Mouse (Mus musculus) B cell, adult 2 months (primary cell): ENCODE measurements around the gene Itgb1bp1.
A peak's percentile ranks its signal among the peaks of the same experiment; 100 is the strongest.

Experiments
- DNase-seq, 2 experiments: peaks; one replicate each; pipeline ENCODE4 v3.0.0; 2022

Gene Itgb1bp1

GRCm38 (mm10) chr12:21234560-21234959 lies 51.5 kb downstream of the Itgb1bp1 start:
- no peak for DNase-seq

- no peak for DNase-seq
Observed at GRCm38 (mm10) chr12:21233727-21234126, 52.4 kb downstream of the Itgb1bp1 start.

GRCm38 (mm10) chr12:21229076-21229918 lies 56.8 kb downstream of the Itgb1bp1 start:
- no peak for DNase-seq

- no peak for DNase-seq
Observed at GRCm38 (mm10) chr12:21228650-21229049, 57.4 kb downstream of the Itgb1bp1 start.

- peak; percentile 21 to 27 for DNase-seq
Observed at GRCm38 (mm10) chr12:21227076-21227980, 58.8 kb downstream of the Itgb1bp1 start.

- DNase-seq, result no peak
Observed at GRCm38 (mm10) chr12:21226316-21226715, 59.8 kb downstream of the Itgb1bp1 start.

GRCm38 (mm10) chr12:21225358-21225757 lies 60.7 kb downstream of the Itgb1bp1 start:
- DNase-seq, result no peak

GRCm38 (mm10) chr12:21223923-21224322 lies 62.2 kb downstream of the Itgb1bp1 start:
- DNase-seq, result no peak

- no peak for DNase-seq
Observed at GRCm38 (mm10) chr12:21220596-21220995, 65.5 kb downstream of the Itgb1bp1 start.

GRCm38 (mm10) chr12:21217776-21218444 lies 68.2 kb downstream of the Itgb1bp1 start:
- no peak for DNase-seq

- DNase-seq, result no peak
Observed at GRCm38 (mm10) chr12:21214551-21215165, 71.4 kb downstream of the Itgb1bp1 start.

GRCm38 (mm10) chr12:21212876-21213275 lies 73.2 kb downstream of the Itgb1bp1 start:
- no peak for DNase-seq

GRCm38 (mm10) chr12:21209273-21209672 lies 76.8 kb downstream of the Itgb1bp1 start:
- DNase-seq, result no peak

- DNase-seq, result peak; percentile 7 to 11
Observed at GRCm38 (mm10) chr12:21208172-21208795, 77.8 kb downstream of the Itgb1bp1 start.

- no peak for DNase-seq
Observed at GRCm38 (mm10) chr12:21207422-21207821, 78.7 kb downstream of the Itgb1bp1 start.

GRCm38 (mm10) chr12:21205799-21206198 lies 80.3 kb downstream of the Itgb1bp1 start:
- DNase-seq, result no peak

GRCm38 (mm10) chr12:21204701-21205312 lies 81.3 kb downstream of the Itgb1bp1 start:
- no peak for DNase-seq

- DNase-seq, result no peak
Observed at GRCm38 (mm10) chr12:21201485-21202269, 84.4 kb downstream of the Itgb1bp1 start.

GRCm38 (mm10) chr12:21200613-21201012 lies 85.5 kb downstream of the Itgb1bp1 start:
- DNase-seq, result no peak

- DNase-seq, result no peak
Observed at GRCm38 (mm10) chr12:21196420-21196819, 89.7 kb downstream of the Itgb1bp1 start.

GRCm38 (mm10) chr12:21195497-21195896 lies 90.6 kb downstream of the Itgb1bp1 start:
- no peak for DNase-seq
